Mouse (Mus musculus) heart, postnatal 0 days (tissue): Measurements from ENCODE around the gene Asb8. TPM values are rescaled to one million over a fixed set of nuclear protein-coding genes. Genes with fewer than 3 reads are reported as not detected.

ENCODE experiments used
- ATAC-seq: fragments of 200-750 bp; cut with Nextera tagmentation; 2 replicates; pipeline ENCODE4 v1.8.0; 2017; ENCODE audit warnings: low read depth, moderate number of reproducible peaks, moderate library complexity; ENCODE audit not compliant: insufficient read depth
- DNase-seq: peaks from one replicate; pipeline ENCODE4 v3.0.0-alpha.2; 2016; ENCODE audit warnings: low spot score
- H3K27ac ChIP-seq: fragments of 300-500 bp; sonication (generic); 2 replicates; pipeline ENCODE4 v1.5.1; 2014; ENCODE audit warnings: low read depth, mild to moderate bottlenecking
- H3K27me3 ChIP-seq: fragments of 300-500 bp; sonication (generic); 2 replicates; pipeline ENCODE4 v1.6.1; 2014; ENCODE audit warnings: low read length, mixed read lengths; ENCODE audit not compliant: control insufficient read depth, insufficient read depth
- H3K36me3 ChIP-seq: fragments of 300-500 bp; sonication (generic); replicated peaks from 2 replicates; pipeline ENCODE4 v1.6.1; 2014; ENCODE audit warnings: low read length, mixed read lengths; ENCODE audit not compliant: control insufficient read depth, insufficient read depth
- H3K4me1 ChIP-seq: fragments of 300-500 bp; sonication (generic); 2 replicates; pipeline ENCODE4 v1.6.1; 2014; ENCODE audit warnings: antibody characterized with exemption; ENCODE audit not compliant: control insufficient read depth, insufficient read depth
- H3K4me2 ChIP-seq: fragments of 300-500 bp; sonication (generic); 2 replicates; pipeline ENCODE4 v1.6.1; 2014; ENCODE audit warnings: low read depth, mild to moderate bottlenecking, low read length, moderate library complexity
- H3K4me3 ChIP-seq: fragments of 300-500 bp; sonication (generic); 2 replicates; pipeline ENCODE4 v1.5.1; 2014; ENCODE audit warnings: low read depth, low read length
- H3K9ac ChIP-seq: fragments of 300-500 bp; sonication (generic); replicated peaks from 2 replicates; pipeline ENCODE4 v1.6.1; 2014; ENCODE audit warnings: low read depth, low read length, mixed read lengths
- H3K9me3 ChIP-seq: fragments of 300-500 bp; sonication (generic); replicated peaks from 2 replicates; pipeline ENCODE4 v1.6.1; 2016; ENCODE audit warnings: low read length; ENCODE audit not compliant: control insufficient read depth
- CTCF ChIP-seq: IDR thresholded peaks from 2 replicates; pipeline ENCODE4 v1.5.1; 2016; ENCODE audit warnings: antibody characterized with exemption, control low read depth, low read depth
- EP300 ChIP-seq: IDR thresholded peaks from 2 replicates; pipeline ENCODE4 v1.6.1; 2016; ENCODE audit warnings: antibody characterized with exemption, low read depth
- WGBS: fragments of 180-500 bp; shearing (Covaris S2); extraction: QIAGEN DNeasy Blood & Tissue Kit; methylation state at CpG from one replicate; pipeline ENCODE4 v1.1.7; 2014; 5-methylcytosine and 5-hydroxymethylcytosine counted together
- polyA plus RNA-seq: library from polyadenylated mRNA; unstranded; fragments of >200 nt; fragmentation: Nextera tagmentation; extraction: Ambion mirVana; gene quantifications from 2 replicates; pipeline ENCODE4 v1.2.1, GENCODE M21; 2015
- total RNA-seq: library from RNA; depleted of rRNA; stranded (reverse); fragments of >200 nt; gene quantifications from 2 replicates; pipeline ENCODE4 v1.2.3, GENCODE M21; 2014; ENCODE audit warnings: low replicate concordance

The Asb8 gene
- total and polyA plus RNA-seq, 2 experiments from 2014 or later, result 111 to 158 TPM

DNA sequence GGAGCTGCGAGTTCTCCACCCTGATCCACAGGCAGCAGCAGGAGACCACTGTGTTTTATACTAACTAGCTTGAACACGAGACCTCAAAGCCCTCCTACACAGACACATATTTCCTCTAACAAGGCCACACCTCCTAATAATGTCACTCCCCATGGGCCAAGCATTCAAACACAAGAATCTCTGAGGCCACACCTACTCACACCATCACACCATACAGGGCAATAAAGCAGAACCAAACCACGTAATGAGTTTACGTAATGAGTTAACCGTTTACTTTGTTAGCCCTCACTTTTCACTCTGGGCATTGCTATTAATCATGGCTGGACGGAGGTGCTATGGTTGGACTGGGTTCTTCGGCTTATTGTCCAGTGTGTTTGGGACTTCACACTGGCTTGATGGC lies 25.7 kb downstream of the Asb8 start:
- no peak for DNase-seq
- H3K4me3 ChIP-seq, result no peak overlapping the region
- no peak for TF ChIP-seq CTCF
- no peak for TF ChIP-seq EP300
- H3K9me3 ChIP-seq, result no peaks in the 10 kb centered on the region
- H3K27me3 ChIP-seq, result no peaks in the 10 kb centered on the region
- H3K9ac ChIP-seq, result no peak overlapping the region
- no peak for ATAC-seq
- no peak overlapping the region for H3K4me2 ChIP-seq
- H3K27ac ChIP-seq, result no peak overlapping the region
- 0 out of 2 replicates have a peak, but pooled peaks cover 5% of the 10 kb centered on the region for H3K4me1 ChIP-seq
- WGBS, result 83% methylated on average over 7 of the region's 7 CpGs
- H3K36me3 ChIP-seq, result peaks cover 58% of the 10 kb centered on the region

DNA sequence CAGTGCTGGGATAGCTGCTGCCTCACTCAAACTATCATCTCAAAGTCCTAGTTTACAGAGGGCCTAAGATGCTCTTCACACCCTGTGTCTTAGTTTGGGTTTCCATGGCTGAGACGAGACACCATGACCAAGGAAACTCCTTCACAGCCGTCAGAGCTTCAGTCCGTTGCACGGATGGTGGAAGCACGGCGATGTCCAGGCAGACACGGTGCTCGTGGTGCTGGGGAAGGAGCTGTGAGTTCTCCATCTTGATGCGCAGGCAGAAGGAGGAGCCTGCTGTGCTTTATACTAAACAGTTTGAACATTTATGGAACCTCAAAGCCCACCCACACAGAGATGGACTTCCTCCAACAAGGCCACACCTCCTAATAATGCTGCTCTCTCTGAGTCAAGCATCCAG lies 28.6 kb downstream of the Asb8 start:
- Histone ChIP-seq H3K27ac (no peak overlapping the region), H3K36me3 (peaks cover 79% of the 10 kb centered on the region), H3K4me2 (no peak overlapping the region), H3K4me1 (no peaks in the 10 kb centered on the region), H3K9me3 (no peaks in the 10 kb centered on the region), H3K4me3 (no peak overlapping the region), H3K9ac (no peak overlapping the region), H3K27me3 (no peaks in the 10 kb centered on the region)
- no peak for ATAC-seq
- TF ChIP-seq EP300 (no peak), CTCF (no peak)
- 90% methylated on average over 9 of the region's 9 CpGs for WGBS
- DNase-seq, result no peak

- H3K9me3 ChIP-seq, result no peaks in the 10 kb centered on the region
- H3K4me3 ChIP-seq, result no peak overlapping the region
- no peak overlapping the region for H3K9ac ChIP-seq
- H3K4me2 ChIP-seq, result no peak overlapping the region
- no peak for DNase-seq
- H3K27ac ChIP-seq, result no peak overlapping the region
- 93% methylated on average over 13 of the region's 13 CpGs for WGBS
- no peak for ATAC-seq
- no peak for TF ChIP-seq CTCF
- no peak for TF ChIP-seq EP300
- no peaks in the 10 kb centered on the region for H3K4me1 ChIP-seq
- no peaks in the 10 kb centered on the region for H3K27me3 ChIP-seq
- peaks cover 83% of the 10 kb centered on the region for H3K36me3 ChIP-seq
These were observed 29.8 kb downstream of the Asb8 start for GRCm38 (mm10) chr15:98135671-98136070.

DNA sequence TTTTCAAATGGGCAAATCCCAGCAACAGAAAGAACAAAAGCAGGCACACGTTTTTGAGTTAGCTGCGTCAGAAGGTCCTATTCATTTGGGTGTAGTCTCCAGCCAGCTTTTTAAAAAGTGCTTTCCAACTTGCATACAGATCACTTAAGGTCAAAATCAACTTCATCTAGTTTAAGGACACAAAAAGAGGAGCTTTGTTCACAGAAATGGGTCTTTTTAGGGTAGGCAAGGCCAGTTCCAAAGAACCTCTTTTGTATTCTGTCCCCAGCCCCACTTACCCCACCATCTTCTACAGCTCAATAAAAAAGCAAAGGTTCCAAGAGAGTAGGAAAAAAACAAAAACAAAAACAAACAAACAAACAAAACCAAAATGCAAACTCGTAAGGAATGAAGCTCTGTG lies 30.8 kb downstream of the Asb8 start:
- Histone ChIP-seq H3K27ac (no peak overlapping the region), H3K4me2 (no peak overlapping the region), H3K9ac (no peak overlapping the region), H3K36me3 (peaks cover 83% of the 10 kb centered on the region), H3K4me1 (no peaks in the 10 kb centered on the region), H3K9me3 (no peaks in the 10 kb centered on the region), H3K27me3 (no peaks in the 10 kb centered on the region), H3K4me3 (no peak overlapping the region)
- WGBS, result 89% methylated on average over 3 of the region's 3 CpGs
- TF ChIP-seq CTCF (no peak), EP300 (no peak)
- ATAC-seq, result no peak
- no peak for DNase-seq

DNA sequence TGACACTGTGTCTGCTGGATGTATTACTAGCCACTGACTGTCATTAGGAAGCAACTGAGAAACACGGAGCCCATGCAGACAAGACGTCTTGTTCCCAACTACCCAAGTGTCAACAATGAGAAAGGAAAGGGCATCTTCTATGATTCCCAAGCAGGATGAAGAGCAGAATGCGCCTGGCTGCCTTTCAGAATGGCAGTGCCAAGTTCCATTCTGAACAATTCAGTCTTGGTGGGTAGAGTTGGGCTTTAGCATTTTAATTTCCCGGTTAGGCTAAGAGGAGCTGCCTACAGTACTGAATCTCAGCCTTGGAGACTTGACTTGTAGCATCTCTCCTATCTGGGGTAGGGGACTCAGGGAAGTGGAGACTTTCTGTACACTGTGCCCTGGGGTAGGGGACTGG lies 31.4 kb downstream of the Asb8 start:
- Histone ChIP-seq H3K27ac (no peak overlapping the region), H3K9me3 (no peaks in the 10 kb centered on the region), H3K4me1 (no peaks in the 10 kb centered on the region), H3K9ac (no peak overlapping the region), H3K4me3 (no peak overlapping the region), H3K4me2 (no peak overlapping the region), H3K27me3 (no peaks in the 10 kb centered on the region), H3K36me3 (peaks cover 83% of the 10 kb centered on the region)
- ATAC-seq, result no peak
- 90% methylated on average over 4 of the region's 4 CpGs for WGBS
- TF ChIP-seq EP300 (no peak), CTCF (no peak)
- no peak for DNase-seq

- Histone ChIP-seq H3K4me3 (no peak overlapping the region), H3K4me2 (no peak overlapping the region), H3K27me3 (no peaks in the 10 kb centered on the region), H3K27ac (no peak overlapping the region), H3K4me1 (no peaks in the 10 kb centered on the region), H3K9ac (no peak overlapping the region), H3K36me3 (peaks cover 88% of the 10 kb centered on the region), H3K9me3 (no peaks in the 10 kb centered on the region)
- WGBS, result 88% methylated on average over 3 of the region's 3 CpGs
- no peak for TF ChIP-seq CTCF
- TF ChIP-seq EP300, result no peak
- no peak for ATAC-seq
- DNase-seq, result no peak
These were observed 32.0 kb downstream of the Asb8 start for GRCm38 (mm10) chr15:98133471-98133870.
